Mouse (Mus musculus) lung, postnatal 4 days (tissue): ENCODE measurements at regions not wholly inside any gene's neighbourhood (a gene's known extent, or its start where the extent isn't known, plus 50 kb on each side); places are given as distances from the start of the nearest gene placed in this dataset.

Source experiments
- DNase-seq, 2 experiments: peaks; one replicate each; pipeline ENCODE4 v3.0.0; 2021

- no peak for DNase-seq
These were observed 276.3 kb upstream of the Fermt1 start for GRCm38 (mm10) chr2:133221762-133222556.

DNA sequence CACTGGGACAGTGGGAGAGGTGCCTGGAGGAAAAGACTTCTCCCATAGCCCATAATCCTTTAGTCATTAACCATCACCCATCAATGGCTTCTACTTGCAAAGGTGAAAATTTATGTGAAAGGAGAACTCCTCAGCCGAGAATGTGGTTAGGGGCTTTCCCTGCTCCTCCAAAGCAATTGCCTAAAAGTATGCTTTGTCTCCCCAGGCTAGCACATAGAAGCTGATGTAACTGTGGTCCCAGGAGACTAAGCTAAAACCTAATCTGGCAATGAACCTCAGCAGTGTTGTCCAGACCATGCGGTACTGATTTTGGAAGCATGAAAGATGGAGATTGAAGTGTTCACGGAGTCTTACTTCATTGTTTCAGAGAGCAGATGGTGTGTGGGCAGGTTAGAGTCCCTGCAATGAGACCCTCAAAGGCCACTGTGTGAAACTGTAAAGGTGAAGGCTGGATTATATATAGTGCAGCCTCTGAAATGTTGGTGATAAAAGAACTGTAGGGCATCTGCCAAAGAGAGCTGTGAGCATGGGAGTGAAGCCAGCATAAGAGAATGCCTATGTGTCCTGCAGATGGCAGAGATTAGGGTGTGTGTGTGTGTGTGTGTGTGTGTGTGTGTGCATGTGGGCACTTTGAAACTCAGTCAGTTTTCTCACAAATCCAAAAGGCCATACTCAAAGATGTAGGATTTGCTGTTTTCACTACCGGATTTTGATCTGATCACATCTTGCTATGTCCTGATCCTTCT, 289.6 kb upstream of the Fermt1 start:
- no peak for DNase-seq

DNA sequence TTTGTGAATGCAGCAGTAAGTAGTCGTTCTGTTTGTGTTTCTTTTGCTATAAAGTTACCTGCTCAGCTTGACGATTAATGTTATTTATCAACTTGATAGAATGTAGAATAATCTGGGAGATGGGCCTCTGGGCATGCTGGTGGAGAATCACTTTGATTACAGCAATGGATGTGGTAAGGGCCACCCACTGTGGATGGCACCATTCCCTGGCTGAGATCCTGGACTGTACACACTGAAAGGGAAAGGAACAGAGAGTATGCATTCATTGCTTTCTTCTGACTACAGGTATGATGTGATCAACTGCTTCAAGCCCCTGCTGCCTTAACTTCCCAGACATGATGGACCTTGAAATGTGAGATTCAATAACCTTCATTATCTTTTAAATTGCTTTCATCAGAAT, 299.8 kb upstream of the Bmp2 start:
- DNase-seq, result no peak

DNA sequence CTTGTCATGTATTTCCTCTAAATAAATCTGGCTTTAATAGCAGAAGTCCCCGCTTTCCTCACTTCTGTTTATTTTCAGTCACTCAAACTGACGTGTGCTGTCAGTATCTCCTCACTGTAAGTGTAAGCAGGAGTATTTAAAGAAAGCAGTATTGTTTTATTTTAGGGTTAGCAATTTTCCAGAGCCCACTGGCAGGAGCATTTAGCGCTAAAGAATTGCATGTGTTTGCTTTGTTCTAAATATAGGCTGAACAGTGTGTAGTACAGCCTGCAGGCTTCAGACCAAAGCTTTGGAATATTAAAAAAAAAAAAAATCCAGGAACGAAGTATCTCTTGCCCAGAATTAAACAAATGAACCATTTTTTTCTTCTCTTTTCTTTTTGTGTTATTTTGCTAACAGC, 277.5 kb upstream of the Bmp2 start:
- DNase-seq, result no peak

- DNase-seq, result no peak
These were observed 273.4 kb upstream of the Bmp2 start for GRCm38 (mm10) chr2:133278546-133278945.

- no peak for DNase-seq
These were observed 272.7 kb upstream of the Bmp2 start for GRCm38 (mm10) chr2:133279275-133279674.

- DNase-seq, result no peak
These were observed 269.3 kb upstream of the Bmp2 start for GRCm38 (mm10) chr2:133282692-133283091.

- no peak for DNase-seq
These were observed 268.2 kb upstream of the Bmp2 start for GRCm38 (mm10) chr2:133283709-133284108.

GRCm38 (mm10) chr2:133294136-133294535, 257.8 kb upstream of the Bmp2 start:
- no peak for DNase-seq

GRCm38 (mm10) chr2:133305936-133306335, 246.0 kb upstream of the Bmp2 start:
- peak in 1 of 2 experiments; percentile 32 for DNase-seq

DNA sequence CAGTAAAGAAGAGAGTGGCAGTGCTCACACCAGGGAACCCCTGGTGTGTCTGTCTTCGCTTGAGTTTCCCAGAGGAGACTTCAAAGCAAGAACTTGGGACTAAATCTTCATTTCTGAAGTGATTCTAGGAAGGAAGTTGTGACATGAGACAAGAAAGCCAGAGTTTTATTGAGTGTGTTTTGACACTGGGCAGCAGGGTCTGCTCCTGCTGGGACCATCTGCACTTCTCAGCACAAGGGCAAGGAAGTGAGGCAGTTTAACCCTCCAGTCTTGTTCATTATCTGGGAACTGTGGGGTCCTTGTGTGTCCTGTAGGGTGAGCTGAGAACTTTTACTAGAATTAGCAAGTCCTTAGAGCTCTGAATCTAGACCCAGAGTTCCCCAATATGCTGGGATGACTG, 241.0 kb upstream of the Bmp2 start:
- peak in 1 of 2 experiments; percentile 33 for DNase-seq

DNA sequence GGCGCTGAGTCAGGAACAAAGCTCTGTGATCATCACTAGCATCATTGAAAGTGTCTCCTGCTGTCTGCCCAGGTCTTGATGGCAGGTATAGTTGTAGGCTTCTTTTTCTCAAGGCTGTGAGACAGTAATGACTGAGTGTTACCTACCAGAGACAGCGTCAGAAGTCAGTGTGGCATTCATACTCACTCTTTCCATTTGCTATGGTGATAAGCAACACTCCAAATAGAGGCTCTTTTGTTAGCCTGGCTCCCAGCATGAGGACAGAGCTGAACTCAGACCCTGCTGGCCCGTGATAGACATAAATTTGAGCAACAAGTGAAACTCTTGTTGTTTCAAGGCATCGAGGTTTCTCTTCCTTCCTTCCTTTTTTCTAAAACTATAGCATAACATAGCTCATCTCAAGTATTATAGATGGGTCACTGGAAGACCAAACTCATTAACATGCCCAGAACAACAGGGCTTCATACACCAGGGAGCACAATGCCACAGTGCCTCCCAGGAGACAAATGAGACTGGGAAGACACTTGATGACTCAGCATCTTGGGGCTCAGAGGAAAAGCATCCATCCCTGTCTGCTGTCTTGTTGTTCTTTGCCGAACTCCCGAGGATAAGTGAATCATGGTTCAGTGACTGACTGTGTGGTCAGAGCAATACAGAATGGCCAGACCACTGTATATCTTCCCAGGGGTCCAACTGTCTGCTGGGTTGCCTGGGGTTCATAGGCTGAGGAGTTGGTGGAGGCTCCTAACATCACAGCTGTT, 225.5 kb upstream of the Bmp2 start:
- no peak for DNase-seq

GRCm38 (mm10) chr2:133327653-133328052, 224.3 kb upstream of the Bmp2 start:
- DNase-seq, result no peak

DNA sequence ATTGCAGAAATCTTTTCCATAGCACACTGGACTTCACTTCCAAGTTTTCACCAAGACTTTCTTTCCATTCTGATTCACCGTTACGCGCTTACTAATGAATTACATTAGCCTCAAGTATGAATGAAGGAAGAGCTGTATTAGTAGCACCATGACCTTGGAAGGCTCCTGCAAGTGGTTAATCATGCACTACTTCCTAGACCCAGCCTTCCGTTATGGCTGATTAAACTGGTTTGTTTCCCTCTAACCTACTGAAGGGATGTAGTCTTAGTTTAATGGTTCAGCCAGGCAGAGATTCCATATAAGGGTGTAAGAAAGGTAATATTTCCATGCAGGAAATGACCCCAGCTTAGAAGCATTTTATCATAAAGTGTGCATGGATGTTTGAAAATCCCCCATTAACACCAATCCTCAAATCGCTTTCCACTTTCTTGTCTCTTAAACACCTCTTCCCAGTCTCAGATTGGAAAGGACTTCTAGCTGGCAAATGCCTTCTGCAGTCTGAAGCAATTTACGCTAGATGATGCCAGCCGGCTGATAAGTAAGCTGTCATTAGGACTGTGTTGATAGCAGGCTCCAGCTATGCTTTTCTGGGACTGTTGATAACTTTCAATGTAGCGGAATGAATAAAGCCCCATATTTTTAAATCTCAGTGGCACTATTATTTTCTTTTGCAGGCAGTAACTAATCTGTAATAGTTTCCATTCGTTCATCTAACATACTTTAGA, 215.6 kb upstream of the Bmp2 start:
- DNase-seq, result no peak

DNA sequence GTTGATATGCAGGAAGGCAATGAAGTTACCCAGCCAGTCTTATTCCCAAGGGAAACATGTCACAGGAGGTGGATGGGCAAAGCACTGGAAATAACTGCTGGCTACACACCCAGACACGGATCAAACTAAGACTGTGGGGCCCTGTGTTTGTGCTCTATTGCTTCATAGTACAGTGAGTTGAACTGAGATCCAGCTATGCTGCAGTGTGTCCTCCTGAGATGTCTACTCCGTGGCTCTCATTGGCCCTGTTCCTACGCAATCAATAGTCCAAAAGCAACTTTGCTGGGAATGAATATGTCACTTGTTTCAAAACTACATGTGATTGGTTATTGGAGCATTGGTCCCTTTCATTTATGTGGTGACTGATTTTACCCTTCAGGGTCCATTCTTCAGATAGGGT, 213.8 kb upstream of the Bmp2 start:
- no peak for DNase-seq

- no peak for DNase-seq
These were observed 210.6 kb upstream of the Bmp2 start for GRCm38 (mm10) chr2:133341352-133341751.

- no peak for DNase-seq
These were observed 205.8 kb upstream of the Bmp2 start for GRCm38 (mm10) chr2:133345964-133346788.

DNA sequence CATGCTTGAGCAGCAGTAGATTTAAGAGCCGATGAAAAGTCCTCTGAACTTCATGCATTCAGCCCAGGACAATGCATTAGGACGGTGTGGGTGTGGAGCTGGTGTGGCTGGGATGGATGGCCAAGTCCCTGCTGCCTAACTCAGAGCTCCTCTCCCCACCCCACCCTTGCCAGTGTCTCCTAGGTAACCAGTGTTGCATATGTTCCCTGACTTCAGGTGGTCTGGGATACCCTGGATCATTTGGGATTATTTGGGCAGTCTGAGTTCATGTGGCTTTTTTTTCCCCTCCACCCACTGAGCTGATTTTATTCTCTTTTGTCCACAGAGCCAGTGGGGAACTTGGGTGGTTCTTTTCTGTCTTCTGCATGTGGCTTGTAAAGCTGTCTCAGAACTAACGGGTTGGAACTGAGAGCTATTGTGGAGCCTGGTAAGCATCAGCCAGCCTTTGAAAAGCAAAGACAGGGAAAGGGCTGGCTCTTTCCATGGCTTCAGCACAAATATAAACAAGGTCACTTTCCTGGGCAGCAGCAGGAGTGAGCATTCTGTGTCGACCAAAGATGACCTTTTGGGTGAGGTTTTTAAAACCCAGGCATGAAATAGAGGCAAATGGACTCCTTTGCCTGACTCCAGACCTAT, 205.1 kb upstream of the Bmp2 start:
- peak in 1 of 2 experiments; percentile 20 for DNase-seq

GRCm38 (mm10) chr2:133351306-133351705, 200.7 kb upstream of the Bmp2 start:
- no peak for DNase-seq

GRCm38 (mm10) chr2:133352800-133353199, 199.2 kb upstream of the Bmp2 start:
- DNase-seq, result no peak

GRCm38 (mm10) chr2:133362693-133363443, 189.1 kb upstream of the Bmp2 start:
- DNase-seq, result no peak
